Mouse (Mus musculus) left cerebral cortex, adult 2 months (tissue): ENCODE data around the gene Adam1b. TPM values are rescaled to one million over a fixed set of nuclear protein-coding genes. Genes with fewer than 3 reads are reported as not detected.

Experiments used
- DNase-seq, 2 experiments: peaks; one replicate each; pipeline ENCODE4 v3.0.0; 2021 to 2022; ENCODE audit warnings: low spot score in 2 of 2, mixed read lengths in 1 of 2; ENCODE audit errors: extremely low spot score in 1 of 2
- H3K27ac ChIP-seq: fragments of 200-600 bp; 2 replicates; pipeline ENCODE4 v1.8.1; 2022
- H3K4me3 ChIP-seq: fragments of 200-600 bp; 2 replicates; pipeline ENCODE4 v1.8.1; 2022
- CTCF ChIP-seq: fragments of 200-600 bp; IDR thresholded peaks from 2 replicates; pipeline ENCODE4 v1.8.1; 2022; ENCODE audit warnings: antibody characterized with exemption, mild to moderate bottlenecking, moderate library complexity
- intact Hi-C: fragments of 180-260 bp; cut with DNase I; formaldehyde crosslinking; loops from one replicate; pipeline ENCODE4 v1.15.1; 2025
- total RNA-seq, 2 experiments: library from RNA; stranded (reverse); gene quantifications; 2 replicates each; pipeline ENCODE4 v1.2.3; 2021

The Adam1b gene
- total RNA-seq, 2 experiments from 2014 or later = 0.12 TPM; not detected in 1

DNA sequence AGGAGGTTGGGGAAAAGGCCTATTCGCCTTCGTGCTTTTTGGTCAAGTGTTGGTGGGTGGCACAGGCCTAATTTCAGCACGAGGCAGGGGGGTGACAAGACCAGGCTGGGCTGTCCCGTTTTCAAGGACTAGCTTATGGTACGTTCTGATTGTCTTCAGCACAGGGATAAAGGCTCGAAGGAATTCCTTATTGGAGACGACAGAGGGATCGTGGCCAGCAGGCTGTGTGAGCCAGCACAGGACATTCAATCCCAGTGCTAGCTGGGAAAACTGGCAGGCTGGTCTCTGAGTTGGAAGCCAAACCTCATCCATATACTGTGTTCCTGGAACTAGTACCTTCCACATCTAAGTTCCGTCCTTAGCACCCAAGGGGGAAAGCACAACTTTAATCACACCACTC is 50.3 kb downstream of the Adam1b start:
- DNase-seq = no peak
- intact Hi-C loops = no loop called here
- H3K4me3 ChIP-seq = peak overlapping the region; percentile 67
- peak overlapping the region; percentile 99 for H3K27ac ChIP-seq
- no peak for TF ChIP-seq CTCF

DNA sequence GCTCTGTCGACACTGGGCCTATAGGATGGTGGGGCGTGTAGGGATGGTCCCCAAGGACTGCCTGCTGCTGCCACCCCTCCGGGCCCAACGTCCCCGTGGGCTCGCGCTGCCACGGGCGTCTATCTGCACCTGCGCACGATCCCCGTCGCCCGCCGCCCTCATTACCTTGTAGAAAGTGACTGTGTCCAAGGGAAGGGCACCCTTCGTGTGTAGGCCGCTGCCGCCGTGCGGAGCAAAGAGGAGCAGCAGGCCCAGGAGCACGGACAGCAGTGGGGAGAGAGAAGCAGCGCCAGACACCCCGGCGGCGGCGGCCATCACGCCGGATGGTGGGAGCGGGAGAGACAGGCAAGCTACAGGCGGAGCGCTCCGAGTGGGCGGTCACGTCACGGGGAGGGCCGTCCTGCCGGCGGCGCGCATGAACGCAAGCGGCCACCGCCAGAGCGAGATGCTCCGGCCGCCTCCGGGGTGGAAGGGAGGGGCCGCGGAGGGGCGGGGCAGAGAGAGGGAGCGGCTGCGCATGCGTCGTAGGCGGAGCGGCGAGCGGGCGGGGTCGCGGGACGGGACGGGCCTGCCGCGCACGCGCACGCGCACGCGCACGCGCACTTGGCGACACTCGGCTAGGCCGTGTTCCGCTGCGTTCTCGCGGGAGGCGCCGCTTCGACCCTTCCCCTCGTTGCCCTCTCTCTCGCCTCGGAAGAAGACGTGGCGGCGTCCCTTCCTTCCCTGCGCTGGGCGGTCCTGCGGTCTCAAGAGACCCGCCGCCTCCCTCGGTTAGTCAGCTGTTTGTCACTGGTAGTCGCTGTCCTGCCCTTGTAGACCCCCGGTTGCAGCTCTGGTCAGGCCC is 51.0 kb downstream of the Adam1b start, which contains the start of gene Erp29:
TSS of gene Erp29 (minus strand) at position 481 of the 844 bp plus-strand sequence.
- peak; percentile 10; the same call in 1 of the 2 replicates for TF ChIP-seq CTCF
- peak; percentile 99 for DNase-seq
- Histone ChIP-seq H3K27ac (peak within 1 kb of the TSS; percentile 99), H3K4me3 (peak within 1 kb of the TSS; percentile 67)
- intact Hi-C loops = no loop called here

DNA sequence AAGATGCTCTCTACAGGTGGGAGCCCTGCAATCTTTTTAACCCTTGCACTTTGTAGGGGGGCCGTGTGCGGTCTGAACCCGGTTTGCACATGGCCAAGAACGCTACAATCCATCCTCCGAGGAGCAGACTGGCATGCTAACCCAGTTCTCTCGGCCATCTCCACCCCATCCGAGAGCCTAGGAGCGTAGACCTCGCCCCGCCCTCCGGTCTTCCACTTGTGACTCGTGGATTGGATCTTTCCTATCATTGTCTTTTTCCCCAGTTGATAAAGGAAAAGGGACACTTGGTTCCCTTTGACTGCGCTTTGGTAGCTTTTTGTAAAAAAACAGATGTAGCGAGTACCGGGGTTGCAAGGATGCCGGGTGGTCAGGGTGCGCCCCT is 51.6 kb downstream of the Adam1b start, which contains the start of gene Tmem116:
TSS of gene Tmem116 (plus strand) at position 250 of the 382 bp plus-strand sequence.
- H3K27ac ChIP-seq = peak within 1 kb of the TSS; percentile 99
- TF ChIP-seq CTCF = no peak
- H3K4me3 ChIP-seq = peak within 1 kb of the TSS; percentile 67
- no peak for DNase-seq
- intact Hi-C loops = no loop called here

DNA sequence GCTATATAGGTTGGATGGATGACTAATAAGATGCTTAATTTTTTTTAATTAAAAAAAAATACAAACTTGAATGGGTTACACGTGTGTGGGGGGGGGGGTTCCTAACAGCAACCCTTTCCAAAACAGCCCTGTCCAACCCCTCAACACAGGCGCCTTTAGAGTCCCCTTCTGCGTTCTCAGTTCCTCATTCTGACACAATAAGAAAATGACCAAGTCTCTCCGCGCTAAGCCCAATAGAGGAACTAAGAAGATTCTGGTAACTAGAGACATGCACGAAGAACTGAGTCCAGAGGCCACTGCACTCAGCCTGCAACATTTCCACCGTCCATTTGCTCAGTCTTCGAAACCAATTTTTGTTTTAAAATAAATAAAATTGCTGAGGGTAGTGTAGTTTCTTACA is 52.0 kb downstream of the Adam1b start:
- Histone ChIP-seq H3K4me3 (peak overlapping the region; percentile 67), H3K27ac (peak overlapping the region; percentile 96)
- intact Hi-C loops = no loop called here
- DNase-seq = no peak
- TF ChIP-seq CTCF = no peak

DNA sequence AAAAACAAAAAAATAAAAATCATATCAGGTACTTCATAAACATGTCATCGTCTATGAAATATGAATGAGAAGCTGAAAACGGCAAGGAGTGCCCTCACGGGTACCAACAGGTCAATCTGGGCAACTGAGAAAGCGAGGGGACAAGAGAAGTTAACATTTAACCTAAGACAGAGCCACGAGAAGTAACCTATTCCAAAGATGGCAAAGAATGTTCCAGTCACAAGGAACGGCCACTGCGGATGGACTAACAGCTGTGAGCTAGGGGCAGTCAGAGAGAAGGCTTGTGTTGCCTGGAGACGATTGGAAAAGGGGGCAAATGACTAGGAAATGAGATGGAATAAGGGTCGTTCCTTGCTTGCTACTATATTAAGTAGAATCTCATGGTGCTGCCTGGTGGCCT is 52.8 kb downstream of the Adam1b start:
- no peak overlapping the region for H3K27ac ChIP-seq
- no peak for TF ChIP-seq CTCF
- DNase-seq = no peak
- intact Hi-C loops = no loop called here
- H3K4me3 ChIP-seq = peak overlapping the region; percentile 67; the same call in 1 of the 2 replicates

Other genes with a start within 250 kb of the Adam1b start
- 10 to 100 TPM; 78.9 to 81.2 TPM for gene Trafd1, start 117.8 kb downstream of the Adam1b start, total RNA-seq
- 10 to 100 TPM; 42.9 to 43.3 TPM for gene Naa25, start 105.5 kb downstream of the Adam1b start, total RNA-seq
- 1 to 10 TPM; 7.5 to 8.7 TPM for gene Tmem116, start 51.5 kb downstream of the Adam1b start, total RNA-seq
- gene Erp29, start 50.9 kb downstream of the Adam1b start, total RNA-seq = 100 to 1,000 TPM; 129 to 136 TPM
- 10 to 100 TPM; 12.1 to 14.9 TPM for gene Adam1a, start 42.0 kb upstream of the Adam1b start, total RNA-seq
- gene Gm42878, start 42.0 kb upstream of the Adam1b start, total RNA-seq = under 1 TPM in 1 of 2 experiments, not detected in 1; 0.98 TPM
- gene Mapkapk5, start 42.5 kb upstream of the Adam1b start, total RNA-seq = 10 to 100 TPM; 60.1 to 75.3 TPM
- gene Aldh2, start 90.4 kb upstream of the Adam1b start, total RNA-seq = 100 to 1,000 TPM; 111 to 120 TPM
- 1 to 10 TPM; 6.1 to 6.9 TPM for gene Acad12, start 115.5 kb upstream of the Adam1b start, total RNA-seq
- 1 to 10 TPM; 5.0 to 5.3 TPM for gene Acad10, start 157.1 kb upstream of the Adam1b start, total RNA-seq
- 10 to 100 TPM; 67.3 to 68.0 TPM for gene Brap, start 157.1 kb upstream of the Adam1b start, total RNA-seq
- gene Atxn2, start 207.9 kb upstream of the Adam1b start, total RNA-seq = 100 to 1,000 TPM; 248 to 251 TPM